Comparison of ENCODE assay signal across 21 mouse cellular contexts in genomic region chr9:63248095-63248787, GRCm38 (mm10).
"Had no signal": no experiment of that assay in that cellular context is flagged by ENCODE, and none has a peak within 500 bp of the region (broad histone marks: within the 10 kb centered on the region; RNA-seq: fewer than 3 reads in every experiment).

No protein-coding gene starts in this region.

- H3K4me3 ChIP-seq: gastrocnemius, adult 2 months; heart, adult 2 months; heart, embryonic 13.5 days; heart, embryonic 15.5 days; hindbrain, embryonic 10.5 days; hindbrain, embryonic 12.5 days; intestine, embryonic 15.5 days; limb, embryonic 13.5 days; limb, embryonic 15.5 days; liver, embryonic 12.5 days had no signal

- H3K27ac ChIP-seq: gastrocnemius, adult 2 months; heart, adult 2 months; heart, embryonic 13.5 days; heart, embryonic 15.5 days; hindbrain, embryonic 10.5 days; hindbrain, embryonic 12.5 days; hindbrain, embryonic 14.5 days; intestine, embryonic 15.5 days; limb, embryonic 13.5 days; limb, embryonic 15.5 days; liver, embryonic 12.5 days had no signal

- DNase-seq: gastrocnemius, adult 2 months; gastrocnemius, postnatal 10 days; gastrocnemius, postnatal 25 days; heart, adult 2 months; heart, postnatal 4 days; kidney, adult 18-20 months; kidney, adult 8-10 months; kidney, postnatal 10 days; kidney, postnatal 25 days; layer of hippocampus, adult 9-11 months; layer of hippocampus, postnatal 36 days; left cerebral cortex, postnatal 4 days had no signal

- H3K4me1 ChIP-seq: heart, embryonic 13.5 days; heart, embryonic 15.5 days; intestine, embryonic 15.5 days; limb, embryonic 13.5 days; limb, embryonic 15.5 days; liver, embryonic 12.5 days had no signal
